ENCODE assay signal across 9 mouse cellular contexts in genomic region chr7:79729743-79730370, GRCm38 (mm10). TPM values are rescaled to one million over a fixed set of nuclear protein-coding genes. Genes with fewer than 3 reads are reported as not detected.
DNase-seq lines count a peak whose midpoint lies in the region; ATAC-seq and TF ChIP-seq lines count a peak whose summit lies in the region.
"Had no signal": no experiment of that assay in that cellular context is flagged by ENCODE, and none has a peak within 500 bp of the region (broad histone marks: within the 10 kb centered on the region; RNA-seq: fewer than 3 reads in every experiment).

No protein-coding gene starts in this region.

- H3K9me3 ChIP-seq in hindbrain, embryonic 16.5 days (ENCODE audit: control insufficient read depth, low read length), result no peaks in the 10 kb centered on the region
- H3K9me3 ChIP-seq in hindbrain, embryonic 14.5 days (ENCODE audit: control insufficient read depth, low read length), result no peaks in the 10 kb centered on the region
- no peaks in the 10 kb centered on the region for H3K9me3 ChIP-seq in embryonic facial prominence, embryonic 12.5 days

- H3K4me1 ChIP-seq in hindbrain, embryonic 16.5 days (ENCODE audit: control insufficient read depth, insufficient read depth, low read depth, low read length), result no peaks in the 10 kb centered on the region
- H3K4me1 ChIP-seq in hindbrain, embryonic 14.5 days (replicated peaks; ENCODE audit: control insufficient read depth, insufficient read depth, low read length), result no peaks in the 10 kb centered on the region
- H3K4me1 ChIP-seq in thymus, adult 2 months (replicated peaks; ENCODE audit: control insufficient read depth, insufficient read depth, low read length), result no peaks in the 10 kb centered on the region
- no peaks in the 10 kb centered on the region for H3K4me1 ChIP-seq in embryonic facial prominence, embryonic 12.5 days

- DNase-seq in hindbrain, embryonic 14.5 days (ENCODE audit: low spot score), result no peak
- DNase-seq in thymus, adult 2 months, result peak; percentile 21
- DNase-seq in thymus, adult 18-20 months, result no peak
- no peak for DNase-seq in layer of hippocampus, adult 9-11 months
- DNase-seq in left cerebral cortex, adult 11 months (ENCODE audit: low spot score), result no peak

- no peak overlapping the region for H3K4me3 ChIP-seq in hindbrain, embryonic 16.5 days (ENCODE audit: low read length)
- H3K4me3 ChIP-seq in hindbrain, embryonic 14.5 days (replicated peaks; ENCODE audit: low read length), result no peak overlapping the region
- no peak overlapping the region for H3K4me3 ChIP-seq in thymus, adult 2 months (ENCODE audit: control insufficient read depth, insufficient read depth, low read length)
- no peak overlapping the region for H3K4me3 ChIP-seq in embryonic facial prominence, embryonic 12.5 days

- H3K27ac ChIP-seq in hindbrain, embryonic 16.5 days (ENCODE audit: low read depth, low read length), result no peak overlapping the region
- no peak overlapping the region for H3K27ac ChIP-seq in hindbrain, embryonic 14.5 days
- H3K27ac ChIP-seq in thymus, adult 2 months (ENCODE audit: control insufficient read depth, insufficient read depth, low read length), result no peak overlapping the region
- no peak overlapping the region for H3K27ac ChIP-seq in embryonic facial prominence, embryonic 12.5 days

- 0 out of 2 replicates have a peak, but pooled peaks cover 2% of the 10 kb centered on the region for H3K27me3 ChIP-seq in hindbrain, embryonic 16.5 days (replicated peaks; ENCODE audit: control insufficient read depth, insufficient read depth, low read length)
- no peaks in the 10 kb centered on the region for H3K27me3 ChIP-seq in hindbrain, embryonic 14.5 days (ENCODE audit: control insufficient read depth, insufficient read depth, low read length)
- H3K27me3 ChIP-seq in thymus, adult 2 months (ENCODE audit: control insufficient read depth, insufficient read depth, low read length), result no peaks in the 10 kb centered on the region; the same call in 1 of the 2 replicates
- H3K27me3 ChIP-seq in embryonic facial prominence, embryonic 12.5 days, result peaks cover 8% of the 10 kb centered on the region; the same call in 1 of the 2 replicates

- no peak overlapping the region for H3K9ac ChIP-seq in hindbrain, embryonic 16.5 days (ENCODE audit: low read depth, low read length)
- H3K9ac ChIP-seq in hindbrain, embryonic 14.5 days, result no peak overlapping the region
- H3K9ac ChIP-seq in embryonic facial prominence, embryonic 12.5 days, result no peak overlapping the region

- TF ChIP-seq CTCF in thymus, adult 2 months (IDR thresholded peaks at IDR 0.05; ENCODE audit: borderline replicate concordance, control insufficient read depth, extremely low read depth, insufficient read depth, low read length, poor library complexity), result 0 out of 2 replicates have a peak, but pooled peaks have one; percentile 46

- no peak for TF ChIP-seq POLR2A in thymus, adult 2 months (IDR thresholded peaks at IDR 0.05; ENCODE audit: control insufficient read depth, extremely low read depth, insufficient read depth, low read length, poor library complexity)

- no peaks in the 10 kb centered on the region for H3K36me3 ChIP-seq in hindbrain, embryonic 16.5 days (ENCODE audit: control insufficient read depth, insufficient read depth, low read length)
- H3K36me3 ChIP-seq in hindbrain, embryonic 14.5 days (replicated peaks; ENCODE audit: control insufficient read depth, insufficient read depth), result no peaks in the 10 kb centered on the region
- H3K36me3 ChIP-seq in thymus, adult 2 months (ENCODE audit: control insufficient read depth, insufficient read depth, low read length), result no peaks in the 10 kb centered on the region
- H3K36me3 ChIP-seq in embryonic facial prominence, embryonic 12.5 days, result 0 out of 2 replicates have a peak, but pooled peaks cover 3% of the 10 kb centered on the region

- no peak overlapping the region for H3K4me2 ChIP-seq in hindbrain, embryonic 16.5 days (ENCODE audit: low read length)
- no peak overlapping the region for H3K4me2 ChIP-seq in hindbrain, embryonic 14.5 days (replicated peaks)
- no peak overlapping the region for H3K4me2 ChIP-seq in embryonic facial prominence, embryonic 12.5 days (replicated peaks)

- 62% methylated on average over 11 of the region's 11 CpGs for WGBS in hindbrain, embryonic 16.5 days
- WGBS in hindbrain, embryonic 14.5 days, result 66% methylated on average over 11 of the region's 11 CpGs
- WGBS in thymus, adult 2 months, result 67% methylated on average over 11 of the region's 11 CpGs
- 57% methylated on average over 11 of the region's 11 CpGs for WGBS in embryonic facial prominence, embryonic 12.5 days

- 0 out of 2 replicates have a peak, but pooled peaks have one; percentile 2 for ATAC-seq in hindbrain, embryonic 16.5 days
- no peak for ATAC-seq in hindbrain, embryonic 14.5 days (ENCODE audit: low FRiP score)
- peak; percentile 17; the same call in 1 of the 2 replicates for ATAC-seq in embryonic facial prominence, embryonic 12.5 days (ENCODE audit: insufficient number of reproducible peaks, insufficient read depth, low FRiP score, low TSS enrichment)
- ATAC-seq in inflammation-experienced regulatory T-cells, adult 6 months, result no peak

RNA-seq across cellular contexts. Expression of gene Plin1, which starts 2.8 kb away (rescaled TPM):
- polyA plus RNA-seq in hindbrain, embryonic 16.5 days (2015; fragmentation: Nextera tagmentation; extraction: Ambion mirVana), result 0.19 and 0.46 TPM in 2 replicates
- 0.19 and 0.26 TPM in 2 replicates for polyA plus RNA-seq in hindbrain, embryonic 14.5 days (2014; fragmentation: Nextera tagmentation; extraction: Ambion mirVana)
- polyA plus RNA-seq in thymus, adult 2 months (2012; rRNA removed), result 64.4 and 73.1 TPM in 2 replicates
- polyA plus RNA-seq in embryonic facial prominence, embryonic 12.5 days (2016; fragmentation: Nextera tagmentation; extraction: Ambion mirVana), result 0.13 TPM in 1 of 2 replicates, not detected in the other
- under 1 TPM in 1 of 3 experiments, not detected in 2; 0.79 TPM for polyA plus RNA-seq in inflammation-experienced regulatory T-cells, adult 6 months (2017; shearing (Covaris generic))
- polyA plus RNA-seq: intestine, embryonic 14.5 days had no signal

RNA-seq across cellular contexts. Expression of gene Pex11a, which starts 13.1 kb away (rescaled TPM):
- polyA plus RNA-seq in hindbrain, embryonic 16.5 days (2015; fragmentation: Nextera tagmentation; extraction: Ambion mirVana), result 13.2 and 13.6 TPM in 2 replicates
- polyA plus RNA-seq in hindbrain, embryonic 14.5 days (2014; fragmentation: Nextera tagmentation; extraction: Ambion mirVana), result 14.3 and 14.4 TPM in 2 replicates
- polyA plus RNA-seq in thymus, adult 2 months (2012; rRNA removed), result 5.0 and 8.1 TPM in 2 replicates
- polyA plus RNA-seq in embryonic facial prominence, embryonic 12.5 days (2016; fragmentation: Nextera tagmentation; extraction: Ambion mirVana), result 10.3 and 11.9 TPM in 2 replicates
- 1 to 10 TPM; 2.1 to 5.1 (median 3.1) TPM for polyA plus RNA-seq in inflammation-experienced regulatory T-cells, adult 6 months (2017; shearing (Covaris generic))

RNA-seq across cellular contexts. Expression of gene Wdr93, which starts 13.1 kb away (rescaled TPM):
- polyA plus RNA-seq in hindbrain, embryonic 16.5 days (2015; fragmentation: Nextera tagmentation; extraction: Ambion mirVana), result 0.51 and 0.52 TPM in 2 replicates
- 0.57 and 1.0 TPM in 2 replicates for polyA plus RNA-seq in hindbrain, embryonic 14.5 days (2014; fragmentation: Nextera tagmentation; extraction: Ambion mirVana)
- 0.22 and 0.24 TPM in 2 replicates for polyA plus RNA-seq in thymus, adult 2 months (2012; rRNA removed)
- polyA plus RNA-seq in embryonic facial prominence, embryonic 12.5 days (2016; fragmentation: Nextera tagmentation; extraction: Ambion mirVana), result 0.56 TPM in 1 of 2 replicates, not detected in the other
- polyA plus RNA-seq in inflammation-experienced regulatory T-cells, adult 6 months (2017; shearing (Covaris generic)), result under 1 TPM in 1 of 3 experiments, not detected in 2; 0.25 TPM

RNA-seq across cellular contexts. Expression of gene Kif7, which starts 14.3 kb away (rescaled TPM):
- polyA plus RNA-seq in hindbrain, embryonic 16.5 days (2015; fragmentation: Nextera tagmentation; extraction: Ambion mirVana), result 1.6 and 1.7 TPM in 2 replicates
- polyA plus RNA-seq in hindbrain, embryonic 14.5 days (2014; fragmentation: Nextera tagmentation; extraction: Ambion mirVana), result 1.8 and 2.0 TPM in 2 replicates
- 5.7 and 6.3 TPM in 2 replicates for polyA plus RNA-seq in thymus, adult 2 months (2012; rRNA removed)
- polyA plus RNA-seq in embryonic facial prominence, embryonic 12.5 days (2016; fragmentation: Nextera tagmentation; extraction: Ambion mirVana), result 11.5 and 11.7 TPM in 2 replicates
- under 1 TPM; 0.20 to 0.55 (median 0.31) TPM for polyA plus RNA-seq in inflammation-experienced regulatory T-cells, adult 6 months (2017; shearing (Covaris generic))

Comparison
In these comparisons a context has a peak if more than half of its experiments do, and no peak if none do; other contexts are left out.
1. ATAC-seq: peak in hindbrain, embryonic 16.5 days (single experiment) and embryonic facial prominence, embryonic 12.5 days (single experiment); none in hindbrain, embryonic 14.5 days (single experiment) and inflammation-experienced regulatory T-cells, adult 6 months (single experiment).
2. RNA of gene Plin1, which starts 2.8 kb away (polyA plus RNA-seq): 64.4 to 73.1 TPM in thymus, adult 2 months; 0.19 to 0.46 TPM in hindbrain, embryonic 16.5 days, 0.19 to 0.26 TPM in hindbrain, embryonic 14.5 days, 0.79 TPM in inflammation-experienced regulatory T-cells, adult 6 months and 0.13 TPM in embryonic facial prominence, embryonic 12.5 days; every median in the first group is over 10 times any median in the second.